Mouse (Mus musculus) liver, adult (tissue): Measurements from ENCODE around the gene Bbs9.

Experiments
- GATA4 ChIP-seq: IDR thresholded peaks from 2 replicates; pipeline ENCODE4 v1.6.1; 2014; ENCODE audit warnings: mild to moderate bottlenecking, low read length; ENCODE audit not compliant: insufficient replicate concordance

The Bbs9 gene

GRCm38 (mm10) chr9:22455041-22455440 is 20.5 kb upstream of the Bbs9 start:
- no peak for TF ChIP-seq GATA4

- no peak for TF ChIP-seq GATA4
These were observed 18.2 kb upstream of the Bbs9 start for GRCm38 (mm10) chr9:22457142-22457835.

GRCm38 (mm10) chr9:22461946-22462345 is 13.6 kb upstream of the Bbs9 start:
- TF ChIP-seq GATA4 = no peak

- no peak for TF ChIP-seq GATA4
These were observed 9.3 kb upstream of the Bbs9 start for GRCm38 (mm10) chr9:22466212-22466611.

GRCm38 (mm10) chr9:22467371-22468169 is 7.9 kb upstream of the Bbs9 start:
- TF ChIP-seq GATA4 = no peak; the same call in 1 of the 2 replicates

- TF ChIP-seq GATA4 = no peak
These were observed 7.2 kb upstream of the Bbs9 start for GRCm38 (mm10) chr9:22468170-22468898.

- TF ChIP-seq GATA4 = no peak
These were observed 6.6 kb upstream of the Bbs9 start for GRCm38 (mm10) chr9:22468899-22469259.

- TF ChIP-seq GATA4 = no peak
These were observed 5.9 kb upstream of the Bbs9 start, which contains the start of gene Rp9 for GRCm38 (mm10) chr9:22469643-22470042. Rp9 (minus strand) TSS chr9:22469743.

- TF ChIP-seq GATA4 = no peak
These were observed 750 bp downstream of the Bbs9 start for GRCm38 (mm10) chr9:22476265-22476664.

GRCm38 (mm10) chr9:22478946-22479345 is 3.4 kb downstream of the Bbs9 start:
- TF ChIP-seq GATA4 = no peak

- TF ChIP-seq GATA4 = no peak
These were observed 8.5 kb downstream of the Bbs9 start for GRCm38 (mm10) chr9:22483866-22484561.

GRCm38 (mm10) chr9:22484562-22485308 is 9.2 kb downstream of the Bbs9 start:
- TF ChIP-seq GATA4 = no peak

GRCm38 (mm10) chr9:22486211-22486610 is 10.7 kb downstream of the Bbs9 start:
- no peak for TF ChIP-seq GATA4

- TF ChIP-seq GATA4 = no peak
These were observed 13.4 kb downstream of the Bbs9 start for GRCm38 (mm10) chr9:22488963-22489362.
